Comparison of ENCODE assay signal across 15 mouse cellular contexts in the genomic region with DNA sequence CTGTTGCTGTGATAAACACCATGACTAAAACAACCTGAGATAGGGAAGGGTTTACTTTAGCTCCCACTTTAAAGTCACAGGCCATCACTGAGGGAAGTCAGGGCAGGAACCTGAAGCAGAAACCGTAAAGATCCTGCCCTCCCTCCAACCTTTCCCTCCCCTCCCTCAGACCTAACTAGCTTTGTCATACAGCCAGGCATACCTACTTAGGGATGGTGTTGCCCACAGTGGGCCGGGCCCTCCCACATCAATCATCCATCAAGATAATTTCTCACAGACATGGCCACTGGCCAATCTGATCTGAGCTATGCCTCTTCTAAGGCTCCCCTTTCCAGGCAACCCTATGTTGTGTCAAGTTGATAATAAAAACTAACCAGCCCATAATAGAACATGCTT.
A peak's percentile ranks its signal among the peaks of the same experiment; 100 is the strongest.
DNase-seq lines count a peak whose midpoint lies in the region; ATAC-seq lines count a peak whose summit lies in the region.
"Had no signal": no experiment of that assay in that cellular context is flagged by ENCODE, and none has a peak within 500 bp of the region (broad histone marks: within the 10 kb centered on the region; RNA-seq: fewer than 3 reads in every experiment).

No protein-coding gene starts in this region.

- peak overlapping the region; percentile 73 to 79 for H3K27ac ChIP-seq in heart, embryonic 14.5 days (replicated peaks in 1 of 2; ENCODE audit: control insufficient read depth in 1 of 2, insufficient read depth in 1 of 2, low read depth in 2 of 2, low read length in 2 of 2)
- H3K27ac ChIP-seq in liver, embryonic 11.5 days (ENCODE audit: low read depth, low read length) = no peak overlapping the region
- H3K27ac ChIP-seq in liver, embryonic 12.5 days = no peak overlapping the region
- peak overlapping the region; percentile 22; the same call in 1 of the 2 replicates for H3K27ac ChIP-seq in embryonic facial prominence, embryonic 13.5 days
- peak overlapping the region; percentile 21; the same call in 1 of the 2 replicates for H3K27ac ChIP-seq in stomach, embryonic 14.5 days (ENCODE audit: low read length)
- H3K27ac ChIP-seq: hindbrain, embryonic 14.5 days; macrophage; midbrain, embryonic 12.5 days had no signal

- no peak for ATAC-seq in heart, embryonic 14.5 days (ENCODE audit: insufficient number of reproducible peaks, insufficient read depth, low FRiP score, low read depth)
- ATAC-seq in liver, embryonic 11.5 days (replicated peaks; ENCODE audit: low FRiP score) = no peak
- no peak for ATAC-seq in liver, embryonic 12.5 days
- no peak for ATAC-seq in embryonic facial prominence, embryonic 13.5 days (ENCODE audit: insufficient number of reproducible peaks, insufficient read depth, low FRiP score, low TSS enrichment, low read depth)
- ATAC-seq in stomach, embryonic 14.5 days (ENCODE audit: insufficient number of reproducible peaks, insufficient read depth, low FRiP score, low read depth) = no peak; the same call in 1 of the 2 replicates
- no peak for ATAC-seq in erythroid progenitor cell, adult 5-6 weeks (replicated peaks; ENCODE audit: low FRiP score, poor library complexity, severe bottlenecking)

- no peaks in the 10 kb centered on the region for H3K36me3 ChIP-seq in heart, embryonic 14.5 days (ENCODE audit: control insufficient read depth, insufficient read depth, low read length)
- H3K36me3 ChIP-seq in liver, embryonic 11.5 days (ENCODE audit: control insufficient read depth, insufficient read depth, low read length) = no peaks in the 10 kb centered on the region
- H3K36me3 ChIP-seq in liver, embryonic 12.5 days = no peaks in the 10 kb centered on the region
- no peaks in the 10 kb centered on the region for H3K36me3 ChIP-seq in embryonic facial prominence, embryonic 13.5 days
- H3K36me3 ChIP-seq in stomach, embryonic 14.5 days (ENCODE audit: control insufficient read depth, insufficient read depth, low read length) = no peaks in the 10 kb centered on the region
- H3K36me3 ChIP-seq: limb, embryonic 15.5 days; midbrain, embryonic 12.5 days had no signal

- no peak overlapping the region for H3K4me3 ChIP-seq in heart, embryonic 14.5 days (ENCODE audit: control insufficient read depth in 1 of 2, insufficient read depth in 1 of 2, low read depth in 1 of 2, low read length in 2 of 2)
- no peak overlapping the region for H3K4me3 ChIP-seq in liver, embryonic 11.5 days (ENCODE audit: low read depth, low read length)
- no peak overlapping the region for H3K4me3 ChIP-seq in liver, embryonic 12.5 days
- no peak overlapping the region for H3K4me3 ChIP-seq in embryonic facial prominence, embryonic 13.5 days
- H3K4me3 ChIP-seq in stomach, embryonic 14.5 days (ENCODE audit: low read depth, low read length) = no peak overlapping the region
- H3K4me3 ChIP-seq: limb, embryonic 15.5 days; midbrain, embryonic 12.5 days had no signal

- no peak for DNase-seq in heart, adult 8-10 months (ENCODE audit: low spot score)
- DNase-seq in liver, embryonic 11.5 days (ENCODE audit: low spot score) = peak; percentile 20
- DNase-seq: adrenal gland, adult 2 months; cerebellum, adult 11-12 months; cerebellum, postnatal 36 days; right cerebral cortex, adult 18-20 months had no signal

- WGBS in heart, embryonic 14.5 days = 46% methylated on average over 2 of the region's 2 CpGs
- WGBS in liver, embryonic 11.5 days = 56% methylated on average over 2 of the region's 2 CpGs
- WGBS in liver, embryonic 12.5 days (ENCODE audit: insufficient replicate concordance) = 50% methylated on average over 2 of the region's 2 CpGs
- WGBS in embryonic facial prominence, embryonic 13.5 days = 51% methylated on average over 2 of the region's 2 CpGs
- WGBS in stomach, embryonic 14.5 days = 37% methylated on average over 2 of the region's 2 CpGs

- no peaks in the 10 kb centered on the region for H3K9me3 ChIP-seq in heart, embryonic 14.5 days (ENCODE audit: control insufficient read depth, low read length)
- H3K9me3 ChIP-seq in liver, embryonic 11.5 days (ENCODE audit: control insufficient read depth, low read length) = no peaks in the 10 kb centered on the region
- no peaks in the 10 kb centered on the region for H3K9me3 ChIP-seq in liver, embryonic 12.5 days (replicated peaks)
- no peaks in the 10 kb centered on the region for H3K9me3 ChIP-seq in embryonic facial prominence, embryonic 13.5 days
- no peaks in the 10 kb centered on the region for H3K9me3 ChIP-seq in stomach, embryonic 14.5 days (ENCODE audit: control insufficient read depth, low read depth, low read length)
- H3K9me3 ChIP-seq: limb, embryonic 15.5 days; midbrain, embryonic 12.5 days had no signal

- peaks cover 10 to 12% of the 10 kb centered on the region in 2 experiments for H3K4me1 ChIP-seq in heart, embryonic 14.5 days (ENCODE audit: control insufficient read depth in 2 of 2, insufficient read depth in 2 of 2, low read length in 2 of 2)
- no peaks in the 10 kb centered on the region for H3K4me1 ChIP-seq in liver, embryonic 11.5 days (replicated peaks; ENCODE audit: control insufficient read depth, insufficient read depth, low read length)
- no peaks in the 10 kb centered on the region for H3K4me1 ChIP-seq in liver, embryonic 12.5 days
- H3K4me1 ChIP-seq in embryonic facial prominence, embryonic 13.5 days = peaks cover 6% of the 10 kb centered on the region
- H3K4me1 ChIP-seq in stomach, embryonic 14.5 days (ENCODE audit: control insufficient read depth, insufficient read depth, low read length) = peaks cover 5% of the 10 kb centered on the region; the same call in 1 of the 2 replicates

- no peaks in the 10 kb centered on the region for H3K27me3 ChIP-seq in heart, embryonic 14.5 days (ENCODE audit: control insufficient read depth, insufficient read depth, low read length)
- no peaks in the 10 kb centered on the region for H3K27me3 ChIP-seq in liver, embryonic 11.5 days (replicated peaks; ENCODE audit: control insufficient read depth, insufficient read depth, low read length)
- H3K27me3 ChIP-seq in liver, embryonic 12.5 days (replicated peaks) = no peaks in the 10 kb centered on the region
- no peaks in the 10 kb centered on the region for H3K27me3 ChIP-seq in embryonic facial prominence, embryonic 13.5 days
- H3K27me3 ChIP-seq in stomach, embryonic 14.5 days (ENCODE audit: control insufficient read depth, insufficient read depth, low read length) = no peaks in the 10 kb centered on the region
- H3K27me3 ChIP-seq: limb, embryonic 15.5 days; midbrain, embryonic 12.5 days had no signal

- H3K9ac ChIP-seq in heart, embryonic 14.5 days (ENCODE audit: low read length) = no peak overlapping the region
- H3K9ac ChIP-seq in liver, embryonic 11.5 days (ENCODE audit: low read depth, low read length) = no peak overlapping the region
- no peak overlapping the region for H3K9ac ChIP-seq in liver, embryonic 12.5 days
- H3K9ac ChIP-seq in embryonic facial prominence, embryonic 13.5 days = no peak overlapping the region
- no peak overlapping the region for H3K9ac ChIP-seq in stomach, embryonic 14.5 days (replicated peaks; ENCODE audit: low read depth, low read length)
- H3K9ac ChIP-seq: hindbrain, embryonic 14.5 days; limb, embryonic 15.5 days; midbrain, embryonic 12.5 days had no signal

- no peak overlapping the region for H3K4me2 ChIP-seq in heart, embryonic 14.5 days (ENCODE audit: low read length)
- H3K4me2 ChIP-seq in liver, embryonic 11.5 days = no peak overlapping the region
- no peak overlapping the region for H3K4me2 ChIP-seq in liver, embryonic 12.5 days
- no peak overlapping the region for H3K4me2 ChIP-seq in embryonic facial prominence, embryonic 13.5 days
- no peak overlapping the region for H3K4me2 ChIP-seq in stomach, embryonic 14.5 days (replicated peaks; ENCODE audit: low read depth, low read length)
- H3K4me2 ChIP-seq: hindbrain, embryonic 14.5 days; limb, embryonic 15.5 days; midbrain, embryonic 12.5 days had no signal

Comparison
In these comparisons a context has a peak if more than half of its experiments do, and no peak if none do; other contexts are left out.
1. H3K27ac ChIP-seq: peak in heart, embryonic 14.5 days (2 of 2), embryonic facial prominence, embryonic 13.5 days (single experiment) and stomach, embryonic 14.5 days (single experiment); none in liver, embryonic 11.5 days (single experiment) and liver, embryonic 12.5 days (single experiment).